Mouse (Mus musculus) forebrain, embryonic 14.5 days (tissue): ENCODE measurements around the gene Gab3. TPM values are rescaled to one million over a fixed set of nuclear protein-coding genes. Genes with fewer than 3 reads are reported as not detected.

ENCODE experiments used
- polyA plus RNA-seq: library from polyadenylated mRNA; unstranded; fragments of >200 nt; fragmentation: Nextera tagmentation; extraction: Ambion mirVana; gene quantifications from 2 replicates; pipeline ENCODE4 v1.2.1, GENCODE M21; 2014

The Gab3 gene
- polyA plus RNA-seq, 1 experiment from 2014 or later, result 0.84 TPM

Other genes with a start within 250 kb of the Gab3 start
- gene Gm5936, start 248.3 kb downstream of the Gab3 start, polyA plus RNA-seq, result 0.18 TPM in 1 of 2 replicates, not detected in the other
- gene Dkc1, start 10.4 kb upstream of the Gab3 start, polyA plus RNA-seq, result 62.7 and 68.4 TPM in 2 replicates
- 17.6 and 21.5 TPM in 2 replicates for gene Mpp1, start 45.6 kb upstream of the Gab3 start, polyA plus RNA-seq
- not detected in 2 replicates for gene Smim9, start 78.3 kb upstream of the Gab3 start, polyA plus RNA-seq